Mouse (Mus musculus) CH12.LX (cell line): ENCODE measurements around the gene Cfap70. TPM values are rescaled to one million over a fixed set of nuclear protein-coding genes. Genes with fewer than 3 reads are reported as not detected.
A peak's percentile ranks its signal among the peaks of the same experiment; 100 is the strongest.

Source experiments
- DNase-seq: peaks from one replicate; pipeline ENCODE4 v3.0.0-alpha.2; 2013; ENCODE audit errors: extremely low read depth
- H3K27ac ChIP-seq: 2 replicates; pipeline ENCODE4 v1.5.1; 2012; ENCODE audit warnings: low read depth, mild to moderate bottlenecking, control low read depth, moderate library complexity; ENCODE audit not compliant: insufficient read depth
- H3K27me3 ChIP-seq: replicated peaks from 2 replicates; pipeline ENCODE3; 2012; ENCODE audit warnings: inconsistent platforms
- H3K36me3 ChIP-seq, 2 experiments: replicated peaks in 1 of 2; 2 replicates each; pipeline versions ENCODE3 to v1.6.1; 2012; ENCODE audit warnings: inconsistent platforms in 1 of 2, low read length in 1 of 2, mild to moderate bottlenecking in 1 of 2, mixed read lengths in 1 of 2, moderate library complexity in 1 of 2; ENCODE audit not compliant: control insufficient read depth in 1 of 2, insufficient read depth in 1 of 2
- H3K4me1 ChIP-seq, 2 experiments: 2 replicates each; pipeline ENCODE4 v1.6.1; 2012; ENCODE audit warnings: inconsistent platforms in 1 of 2, moderate library complexity in 1 of 2; ENCODE audit not compliant: insufficient read depth in 2 of 2, control insufficient read depth in 1 of 2
- H3K4me2 ChIP-seq: 2 replicates; pipeline ENCODE4 v1.6.1; 2012; ENCODE audit warnings: low read depth, mild to moderate bottlenecking, control low read depth; ENCODE audit not compliant: poor library complexity, insufficient read depth, severe bottlenecking
- H3K4me3 ChIP-seq, 3 experiments: fragments of 150-350 bp in 1 of 3; sonication (generic) in 1 of 3; replicated peaks in 1 of 3; 2 replicates each; pipeline versions ENCODE3 to v1.5.1; 2011 to 2012; ENCODE audit warnings: low read depth in 2 of 3, low read length in 2 of 3, mild to moderate bottlenecking in 2 of 3, moderate library complexity in 2 of 3, control low read depth in 1 of 3, improper control_type of control experiment in 1 of 3, inconsistent platforms in 1 of 3, mixed read lengths in 1 of 3; ENCODE audit not compliant: poor library complexity in 1 of 3
- H3K79me2 ChIP-seq: replicated peaks from 2 replicates; pipeline ENCODE4 v1.6.1; 2012; ENCODE audit warnings: mild to moderate bottlenecking, moderate library complexity; ENCODE audit not compliant: control insufficient read depth, poor library complexity, insufficient read depth, severe bottlenecking; ENCODE audit errors: extremely low read depth
- H3K9ac ChIP-seq: 2 replicates; pipeline ENCODE4 v1.6.1; 2012; ENCODE audit warnings: low read depth, mild to moderate bottlenecking, control low read depth, moderate library complexity; ENCODE audit not compliant: insufficient read depth
- H3K9me3 ChIP-seq: replicated peaks from 2 replicates; pipeline ENCODE3; 2012; ENCODE audit warnings: low read length, inconsistent platforms, mixed read lengths
- BHLHE40 ChIP-seq: IDR thresholded peaks from 2 replicates; pipeline ENCODE4 v1.6.1; 2011; ENCODE audit warnings: mild to moderate bottlenecking, low read depth, low read length, improper control_type of control experiment
- CHD2 ChIP-seq: IDR thresholded peaks from 2 replicates; pipeline ENCODE4 v1.6.1; 2011; ENCODE audit warnings: low read length, improper control_type of control experiment
- CTCF ChIP-seq, 2 experiments: IDR thresholded peaks in 1 of 2; conservative IDR thresholded peaks in 1 of 2; 2 replicates each; pipeline ENCODE4 v1.5.1; 2011 to 2012; ENCODE audit warnings: low read depth in 2 of 2, low read length in 2 of 2, improper control_type of control experiment in 1 of 2, inconsistent platforms in 1 of 2, mild to moderate bottlenecking in 1 of 2, moderate library complexity in 1 of 2
- ELF1 ChIP-seq: IDR thresholded peaks from 2 replicates; pipeline ENCODE4 v1.6.1; 2014; ENCODE audit warnings: low read depth, mild to moderate bottlenecking, inconsistent platforms, low read length, improper control_type of control experiment
- EP300 ChIP-seq: IDR thresholded peaks from 2 replicates; pipeline ENCODE4 v1.6.1; 2011; ENCODE audit warnings: low read length, improper control_type of control experiment
- ETS1 ChIP-seq: conservative IDR thresholded peaks from 2 replicates; pipeline ENCODE4 v1.6.1; 2012; ENCODE audit warnings: low read depth, mild to moderate bottlenecking, inconsistent platforms, low read length, improper control_type of control experiment, moderate library complexity
- HCFC1 ChIP-seq: IDR thresholded peaks from 2 replicates; pipeline ENCODE4 v1.6.1; 2012; ENCODE audit warnings: low read depth, mild to moderate bottlenecking, inconsistent platforms, low read length, improper control_type of control experiment
- IRF4 ChIP-seq: IDR thresholded peaks from 2 replicates; pipeline ENCODE4 v1.6.1; 2014; ENCODE audit warnings: low read depth, mild to moderate bottlenecking, inconsistent platforms, low read length, improper control_type of control experiment
- KAT2A ChIP-seq: IDR thresholded peaks from 2 replicates; pipeline ENCODE4 v1.6.1; 2012; ENCODE audit warnings: low read length, improper control_type of control experiment, inconsistent platforms; ENCODE audit not compliant: insufficient replicate concordance
- MAFK ChIP-seq: IDR thresholded peaks from 2 replicates; pipeline ENCODE4 v1.6.1; 2011; ENCODE audit warnings: low read length, improper control_type of control experiment; ENCODE audit not compliant: insufficient replicate concordance
- MAZ ChIP-seq: IDR thresholded peaks from 2 replicates; pipeline ENCODE4 v1.6.1; 2012; ENCODE audit warnings: low read depth, mild to moderate bottlenecking, inconsistent platforms, low read length, improper control_type of control experiment, moderate library complexity
- MEF2A ChIP-seq: IDR thresholded peaks from 2 replicates; pipeline ENCODE4 v1.6.1; 2014; ENCODE audit warnings: low read depth, mild to moderate bottlenecking, inconsistent platforms, low read length, improper control_type of control experiment, borderline replicate concordance
- MXI1 ChIP-seq: IDR thresholded peaks from 2 replicates; pipeline ENCODE4 v1.6.1; 2011; ENCODE audit warnings: mild to moderate bottlenecking, low read depth, low read length, improper control_type of control experiment
- MYC ChIP-seq: IDR thresholded peaks from 2 replicates; pipeline ENCODE4 v1.6.1; 2011; ENCODE audit warnings: low read depth, mild to moderate bottlenecking, improper control_type of control experiment, low read length
- NELFE ChIP-seq: IDR thresholded peaks from 2 replicates; pipeline ENCODE4 v1.6.1; 2011; ENCODE audit warnings: low read depth, low read length, improper control_type of control experiment
- POLR2A ChIP-seq: IDR thresholded peaks from 2 replicates; pipeline ENCODE4 v1.6.1; 2011; ENCODE audit warnings: low read depth, mild to moderate bottlenecking, improper control_type of control experiment, low read length
- SIN3A ChIP-seq: IDR thresholded peaks from 2 replicates; pipeline ENCODE4 v1.6.1; 2012; ENCODE audit warnings: low read length, improper control_type of control experiment, inconsistent platforms
- TCF12 ChIP-seq: IDR thresholded peaks from 2 replicates; pipeline ENCODE4 v1.6.1; 2014; ENCODE audit warnings: low read depth, mild to moderate bottlenecking, inconsistent platforms, low read length, improper control_type of control experiment
- ZMIZ1 ChIP-seq: IDR thresholded peaks from 2 replicates; pipeline ENCODE4 v1.6.1; 2012; ENCODE audit warnings: low read depth, mild to moderate bottlenecking, inconsistent platforms, low read length, improper control_type of control experiment
- dilution Hi-C: fragments of 300-500 bp; cut with MboI; formaldehyde crosslinking; loops from 2 replicates; pipeline ENCODE4 v1.14.3; 2020; ENCODE audit warnings: low sequenced_read_pairs; ENCODE audit not compliant: extremely low pct_unique_long_range_greater_than_20kb, extremely low pct_ligation_motif_present
- in situ Hi-C: fragments of 300-500 bp; cut with MboI; formaldehyde crosslinking; loops from 3 replicates; pipeline ENCODE4 v1.14.3; 2019; ENCODE audit warnings: low sequenced_read_pairs, low pct_ligation_motif_present, low pct_unique_long_range_greater_than_20kb, mixed read lengths
- polyA plus RNA-seq: library from polyadenylated mRNA; unstranded; fragments of >175 nt; gene quantifications from 2 replicates; pipeline ENCODE4 v1.2.1, GENCODE M21; 2012; ENCODE audit warnings: low read depth; ENCODE audit not compliant: insufficient read length
- total RNA-seq, 2 experiments: library from RNA; depleted of rRNA; stranded (reverse); fragments of 300-350 nt in 1 of 2; fragments of >200 nt in 1 of 2; gene quantifications; 2 replicates each; pipeline ENCODE4 v1.2.3; 2012 to 2014

The Cfap70 gene
- total and polyA plus RNA-seq, 3 experiments, result 0.04 to 0.36 TPM; not detected in 1

DNA sequence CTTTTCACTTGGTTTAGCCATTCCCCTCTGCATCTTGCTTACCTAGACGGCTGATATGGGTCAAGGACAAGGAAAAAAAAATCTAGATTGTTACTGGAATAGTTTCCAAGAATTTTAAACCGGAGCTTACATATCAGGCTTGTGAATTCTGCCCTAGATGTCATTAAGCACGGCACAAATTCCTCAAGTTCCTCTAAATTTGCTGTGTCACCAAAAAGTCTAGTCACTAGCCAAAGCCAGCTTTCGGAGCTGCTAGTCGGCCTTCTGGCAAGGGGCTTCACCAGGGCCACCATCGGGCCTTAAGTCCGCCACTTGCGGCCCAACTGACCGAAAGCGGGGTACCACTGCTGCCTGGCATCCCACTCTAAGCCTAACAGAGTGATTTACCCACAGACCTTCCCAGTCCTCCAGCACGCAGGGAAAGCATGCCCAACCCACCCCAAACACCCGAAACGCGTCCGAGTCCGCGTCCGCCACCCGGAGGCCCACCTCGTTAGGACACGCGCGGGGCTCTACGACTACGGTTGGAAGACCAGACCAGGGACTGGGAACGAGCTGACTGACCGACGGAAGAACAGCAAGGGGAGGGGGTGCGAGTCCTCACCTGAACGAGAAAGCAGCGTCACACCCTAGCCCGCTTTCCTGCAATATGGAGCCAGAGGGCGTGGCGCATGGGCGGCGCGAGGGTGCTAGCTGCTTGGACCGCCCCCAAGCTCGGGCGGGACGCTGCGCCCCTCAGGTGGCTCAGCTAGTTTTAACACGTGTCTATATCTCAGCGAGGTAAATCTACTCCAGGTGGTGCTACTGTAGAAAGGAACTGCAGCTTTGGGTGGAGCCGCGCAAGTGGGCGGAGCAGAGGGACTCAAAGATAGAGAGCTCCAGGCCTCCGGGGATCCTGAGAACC lies 27.5 kb upstream of the Cfap70 start, which contains the start of gene Anxa7 (continued):
- peak; percentile 79 for TF ChIP-seq MAFK
- no peak for TF ChIP-seq SIN3A

DNA sequence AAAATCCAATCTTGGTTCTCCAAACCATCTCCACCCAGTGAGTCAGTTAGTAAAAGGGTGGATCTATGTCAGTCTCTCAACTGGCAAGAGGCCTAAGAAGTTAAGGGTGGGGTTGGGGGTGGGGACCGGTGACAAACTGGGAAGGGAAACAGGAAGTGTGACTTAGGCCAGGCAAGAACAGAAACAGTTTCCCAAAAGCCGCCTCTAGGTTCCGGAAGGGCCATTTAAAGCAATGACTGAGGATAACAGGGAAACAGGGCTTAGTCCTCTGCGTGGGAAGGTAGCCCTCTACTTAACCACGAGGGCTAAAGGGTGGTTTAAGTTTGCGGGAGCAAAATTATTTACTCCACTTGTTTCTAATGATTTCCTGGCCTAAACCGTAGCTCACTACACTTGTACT lies 26.8 kb upstream of the Cfap70 start:
- peaks cover 11 to 41% of the 10 kb centered on the region in 2 experiments for H3K36me3 ChIP-seq
- H3K4me3 ChIP-seq, result peak overlapping the region; percentile 81 to 97 (median 87)
- dilution Hi-C loops, result no loop called here
- H3K9ac ChIP-seq, result peak overlapping the region; percentile 70
- peak; percentile 82 for DNase-seq
- peak overlapping the region; percentile 49 for H3K27ac ChIP-seq
- peaks cover 37% of the 10 kb centered on the region for H3K79me2 ChIP-seq
- in situ Hi-C loops, result no loop called here
- H3K4me2 ChIP-seq, result peak overlapping the region; percentile 79
- no peaks in the 10 kb centered on the region for H3K27me3 ChIP-seq
- H3K9me3 ChIP-seq, result no peaks in the 10 kb centered on the region
- peaks cover 6 to 43% of the 10 kb centered on the region in 2 experiments; a peak in 3 of 4 replicates for H3K4me1 ChIP-seq
- peak; percentile 72; the same call in 1 of the 2 replicates for TF ChIP-seq MEF2A
- peak; percentile 83 for TF ChIP-seq ELF1
- TF ChIP-seq ETS1, result peak; percentile 35; the same call in 1 of the 2 replicates
- peak; percentile 69 for TF ChIP-seq CHD2
- peak; percentile 87 for TF ChIP-seq IRF4
- peak; percentile 71; the same call in 1 of the 2 replicates for TF ChIP-seq MYC
- peak; percentile 38; the same call in 1 of the 2 replicates for TF ChIP-seq BHLHE40
- TF ChIP-seq MAFK, result no peak
- peak; percentile 51 for TF ChIP-seq EP300
- peak; percentile 89 for TF ChIP-seq SIN3A
- no peak for TF ChIP-seq ZMIZ1
- peak; percentile 31; the same call in 1 of the 2 replicates for TF ChIP-seq NELFE
- TF ChIP-seq MXI1, result no peak; the same call in 1 of the 2 replicates
- no peak for TF ChIP-seq POLR2A
- peak; percentile 64 for TF ChIP-seq HCFC1
- no peak for TF ChIP-seq CTCF (conservative IDR thresholded peaks at IDR 0.05 in 1 of 2, IDR thresholded peaks at IDR 0.05 in 1 of 2; ENCODE audit: low read depth in 2 of 2, low read length in 2 of 2)
- no peak for TF ChIP-seq MAZ
- TF ChIP-seq TCF12, result no peak
- 0 out of 2 replicates have a peak, but pooled peaks have one; percentile 33 for TF ChIP-seq KAT2A
